Mouse (Mus musculus) megakaryocyte progenitor cell, adult 5-6 weeks (primary cell): ENCODE measurements at regions not wholly inside any gene's neighbourhood (a gene's known extent, or its start where the extent isn't known, plus 50 kb on each side); places are given as distances from the start of the nearest gene placed in this dataset.
"Not testable (repeated sequence)": the region's sequence is repeated elsewhere in the genome, so short reads cannot be mapped to it uniquely, and the experiment has no call there.

Source experiments
- ATAC-seq: replicated peaks from 2 replicates; pipeline ENCODE4 v1.8.0; 2016; ENCODE audit warnings: mild to moderate bottlenecking, moderate TSS enrichment, inconsistent platforms; ENCODE audit not compliant: poor library complexity

DNA sequence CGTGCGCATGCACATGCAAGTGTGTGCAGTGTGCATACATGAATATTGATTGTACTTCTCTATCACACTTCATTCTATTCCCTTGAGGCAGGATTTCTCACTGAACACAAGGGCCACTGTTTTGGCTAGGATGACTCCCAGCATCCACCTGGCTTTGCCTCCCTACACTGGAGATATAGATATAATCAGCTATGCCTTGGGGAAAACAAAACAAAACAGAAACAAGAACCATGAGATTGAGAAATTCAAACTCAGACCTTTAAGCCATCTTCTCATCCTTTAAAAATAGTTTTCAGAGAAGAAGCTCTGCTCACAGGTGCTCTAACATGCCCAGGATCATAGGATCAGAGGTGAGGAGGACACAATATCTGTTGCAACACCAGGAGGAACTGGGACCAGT, 469.6 kb upstream of the Tbl1xr1 start:
- no peak for ATAC-seq

DNA sequence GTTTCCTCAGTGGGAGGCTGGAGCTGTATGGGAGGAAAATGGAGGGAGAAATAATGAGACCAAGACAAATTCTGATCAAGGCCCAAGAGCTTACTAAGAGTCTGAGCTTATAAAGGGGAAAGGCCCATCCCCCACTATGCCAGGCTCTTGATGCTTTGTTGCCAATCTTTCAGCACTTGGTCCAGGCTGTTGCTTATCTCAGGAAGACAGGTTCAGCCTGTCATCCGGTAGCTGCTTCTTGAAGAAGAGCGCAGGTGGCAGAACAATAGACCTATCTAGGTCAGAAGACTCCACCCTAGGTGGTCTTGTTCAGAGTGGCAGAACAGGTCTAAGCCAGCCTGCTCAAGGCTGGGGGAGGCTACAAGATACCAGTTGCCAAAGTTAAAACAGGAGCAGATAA, 466.2 kb upstream of the Tbl1xr1 start:
- ATAC-seq, result no peak; the same call in 1 of the 2 replicates

DNA sequence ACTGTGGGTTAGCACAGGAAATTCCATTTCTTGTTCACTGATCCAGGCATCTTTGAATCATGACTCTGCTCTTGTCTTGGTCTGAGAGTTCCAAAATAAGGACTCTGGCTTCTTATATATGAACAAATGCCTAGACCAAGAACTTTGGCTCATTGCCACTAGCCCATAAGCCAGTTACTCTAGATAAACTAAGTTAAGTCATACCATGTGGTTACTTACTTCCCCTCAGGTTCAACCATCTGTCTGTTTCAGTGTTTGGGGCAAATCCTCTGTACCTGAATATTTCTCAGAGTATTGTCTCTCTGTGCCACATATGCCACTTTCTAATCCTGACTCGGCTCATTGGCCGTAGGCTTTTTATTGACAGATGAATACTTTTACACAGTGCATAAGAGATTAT, 454.7 kb upstream of the Tbl1xr1 start:
- peak; percentile 74 for ATAC-seq

DNA sequence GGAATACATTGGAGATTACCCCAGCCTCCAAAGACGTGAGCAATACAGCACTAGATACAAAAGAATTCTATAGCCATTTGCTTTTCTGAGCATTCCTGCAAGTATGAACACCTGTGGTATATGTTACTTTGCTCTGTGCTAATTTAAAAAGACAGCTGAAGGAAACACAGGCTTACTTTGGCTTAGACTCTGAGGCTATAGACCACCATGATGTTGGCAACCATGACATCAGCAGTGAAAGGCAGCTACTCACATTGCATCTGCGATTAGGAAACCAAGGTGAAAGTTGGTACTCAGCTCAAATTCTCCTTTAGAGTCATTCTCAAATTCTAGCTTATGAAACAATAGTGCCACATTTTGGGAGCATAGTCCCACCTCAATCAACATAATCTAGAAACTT, 451.4 kb upstream of the Tbl1xr1 start:
- ATAC-seq, result no peak

DNA sequence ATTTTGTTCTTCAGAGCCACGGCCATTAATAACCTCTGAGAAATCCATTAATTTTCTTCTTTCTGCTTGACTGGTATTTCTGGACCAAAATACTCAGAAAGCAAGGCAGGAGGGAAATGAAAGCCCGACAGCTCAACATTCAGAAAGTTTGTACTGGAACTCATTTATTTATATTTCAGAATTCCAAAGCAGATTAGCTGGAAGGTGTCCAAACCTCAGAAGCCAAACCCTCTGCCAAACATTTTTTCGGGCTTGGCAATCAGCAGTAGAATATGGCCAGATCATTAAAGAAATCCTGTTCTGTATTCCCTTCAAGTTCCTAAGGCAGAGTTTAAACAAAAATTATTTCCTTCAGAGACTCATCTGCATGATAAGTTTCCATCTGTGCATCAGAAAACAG, 450.4 kb upstream of the Tbl1xr1 start:
- ATAC-seq, result no peak

DNA sequence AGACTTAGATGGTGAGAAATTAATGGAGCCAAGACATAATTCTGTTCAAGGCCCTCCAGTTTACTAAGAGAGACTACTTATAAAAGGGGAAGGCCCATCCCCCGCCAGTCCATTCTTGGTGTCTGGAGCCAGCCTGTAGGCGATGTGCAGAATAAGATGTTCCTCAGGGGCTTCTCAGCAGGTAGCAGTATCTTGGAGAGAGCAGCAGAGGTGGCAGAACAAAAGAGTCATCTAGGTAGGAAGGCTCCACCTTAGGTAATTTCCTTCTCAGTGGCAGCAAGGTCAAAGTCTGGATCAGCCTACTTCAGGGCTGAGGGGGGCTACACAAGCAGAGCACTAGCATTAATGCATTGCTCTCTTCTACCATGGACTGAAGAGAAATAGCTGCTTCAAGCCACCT, 449.4 kb upstream of the Tbl1xr1 start:
- ATAC-seq, result not testable (repeated sequence)

DNA sequence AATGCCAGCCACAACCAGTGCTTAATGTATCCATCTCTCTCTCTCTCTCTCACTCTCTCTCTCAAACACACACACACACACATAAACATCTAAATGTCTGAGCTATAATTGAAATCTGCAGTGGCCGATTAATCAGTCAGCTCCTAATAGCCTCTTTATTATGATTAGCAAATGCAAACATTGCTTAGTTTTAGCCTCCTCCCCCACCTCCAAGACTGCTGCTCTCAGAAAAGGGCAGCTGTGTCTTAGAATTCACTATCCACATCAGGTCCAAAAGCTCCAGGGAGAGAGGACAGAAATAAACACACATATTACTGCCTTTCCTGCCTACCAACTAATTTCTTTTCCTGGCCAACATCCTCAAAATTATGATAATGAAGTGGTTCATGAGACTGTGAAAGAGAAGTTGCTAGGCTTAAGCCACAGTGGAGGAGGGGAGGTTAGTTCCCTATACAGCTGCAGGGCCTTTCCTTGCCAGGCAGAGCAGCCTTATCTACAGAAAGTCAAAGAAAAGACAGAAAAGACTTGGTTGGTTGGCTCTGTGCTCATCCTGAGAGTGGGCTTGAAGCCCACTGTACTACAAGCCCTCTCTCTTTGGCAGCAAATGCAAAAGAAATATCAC, 442.7 kb upstream of the Tbl1xr1 start:
- peak; percentile 98 for ATAC-seq

DNA sequence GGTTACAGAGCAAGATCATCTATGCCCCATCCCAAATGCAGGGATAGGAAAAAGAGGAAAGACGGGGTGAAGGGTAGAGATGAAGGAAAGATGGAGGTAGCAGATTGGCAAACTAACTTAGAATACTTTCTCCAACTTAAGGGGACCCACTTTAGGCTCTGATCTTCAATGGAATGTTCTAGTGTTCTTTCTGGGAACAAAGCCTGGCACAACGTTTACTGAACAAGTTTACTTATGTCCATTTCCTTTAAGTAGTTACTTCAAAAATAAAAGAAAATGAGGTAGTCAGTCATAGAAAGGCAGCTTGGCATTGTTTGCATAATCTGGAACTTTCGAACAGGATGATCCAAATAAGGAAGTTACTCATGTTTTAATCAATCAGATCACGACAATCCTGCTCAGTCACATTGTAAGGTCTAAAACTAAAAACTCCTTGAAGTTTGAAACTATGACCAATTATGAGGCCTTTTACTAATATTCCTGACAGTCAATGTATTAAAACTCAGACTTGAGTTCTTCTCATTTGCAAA, 441.7 kb upstream of the Tbl1xr1 start:
- peak; percentile 54 for ATAC-seq

DNA sequence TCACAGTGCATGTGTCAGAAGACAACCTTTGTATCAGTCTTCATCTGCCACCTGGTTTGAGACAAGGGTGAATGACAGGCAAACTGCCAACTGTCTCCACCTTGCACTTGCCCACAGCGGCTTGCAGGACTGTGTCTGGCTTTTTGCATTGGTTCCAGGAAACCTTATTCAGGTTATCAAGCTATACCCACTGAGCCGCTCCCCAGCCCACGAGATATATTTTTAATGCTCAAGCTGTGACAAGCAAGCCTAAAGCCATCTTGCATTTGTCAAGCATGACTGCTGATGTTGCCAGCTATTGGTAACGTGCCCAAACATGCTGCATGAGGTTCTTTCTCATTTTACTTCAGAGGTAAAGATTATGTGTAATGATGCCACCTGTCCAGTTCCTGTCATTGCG, 437.6 kb upstream of the Tbl1xr1 start:
- no peak for ATAC-seq

DNA sequence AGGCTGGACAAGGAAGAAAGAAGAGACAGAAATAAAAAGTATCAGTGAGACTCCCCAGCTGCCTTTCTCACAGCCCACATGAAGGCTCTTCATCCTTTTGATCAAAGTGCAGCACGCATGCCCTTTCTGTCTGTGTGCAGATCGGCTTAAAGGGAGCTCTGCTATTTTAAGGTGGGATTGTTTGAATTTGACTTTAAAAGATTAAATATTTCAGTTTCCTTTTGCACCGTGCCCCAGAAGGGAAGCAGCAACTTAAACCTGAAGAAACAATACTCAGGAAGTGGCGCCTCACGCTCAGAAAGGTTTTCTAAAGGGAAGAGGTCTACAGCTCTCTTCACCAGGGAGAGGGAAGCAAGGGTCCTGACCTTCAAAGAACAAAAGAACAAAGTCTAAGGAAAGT, 436.9 kb upstream of the Tbl1xr1 start:
- no peak for ATAC-seq

DNA sequence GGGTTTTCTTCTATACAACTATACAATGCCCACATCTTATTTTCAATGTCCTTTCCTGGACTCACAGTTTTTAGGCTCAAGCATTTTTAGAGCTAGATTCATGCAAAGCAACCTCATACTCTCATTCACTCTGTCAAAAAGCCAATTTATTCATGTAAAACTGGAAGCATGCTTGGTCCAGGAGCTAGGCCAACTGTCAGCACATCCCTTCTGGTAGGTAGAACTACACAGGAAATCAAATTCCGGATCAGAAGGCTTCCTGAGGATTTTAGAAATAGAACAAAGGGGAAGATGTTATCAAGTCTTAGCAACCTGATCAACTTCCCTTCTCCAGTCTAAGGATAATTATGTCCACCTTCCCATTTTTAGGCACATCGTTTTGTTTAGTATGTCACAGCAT, 432.4 kb upstream of the Tbl1xr1 start:
- no peak for ATAC-seq

DNA sequence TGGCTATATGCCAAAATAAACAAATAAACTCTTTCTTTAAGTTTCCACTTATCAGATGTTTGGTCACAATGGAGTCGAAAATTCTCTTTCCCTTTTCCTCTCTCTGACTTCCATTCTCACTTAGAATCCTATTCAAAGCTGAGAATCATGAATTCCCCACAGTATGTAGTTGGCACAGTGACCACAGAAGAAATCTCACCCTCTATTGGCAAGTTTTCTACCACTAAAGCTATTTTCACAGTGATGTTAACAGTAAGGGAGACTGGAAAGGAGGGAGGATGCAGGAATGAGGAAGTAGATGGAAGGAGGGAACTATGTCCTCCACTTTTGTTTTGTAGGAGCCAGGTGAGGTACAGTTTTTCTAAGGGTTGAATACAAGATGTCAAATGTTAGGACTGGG, 431.2 kb upstream of the Tbl1xr1 start:
- 0 out of 2 replicates have a peak, but pooled peaks have one; percentile 34 for ATAC-seq

DNA sequence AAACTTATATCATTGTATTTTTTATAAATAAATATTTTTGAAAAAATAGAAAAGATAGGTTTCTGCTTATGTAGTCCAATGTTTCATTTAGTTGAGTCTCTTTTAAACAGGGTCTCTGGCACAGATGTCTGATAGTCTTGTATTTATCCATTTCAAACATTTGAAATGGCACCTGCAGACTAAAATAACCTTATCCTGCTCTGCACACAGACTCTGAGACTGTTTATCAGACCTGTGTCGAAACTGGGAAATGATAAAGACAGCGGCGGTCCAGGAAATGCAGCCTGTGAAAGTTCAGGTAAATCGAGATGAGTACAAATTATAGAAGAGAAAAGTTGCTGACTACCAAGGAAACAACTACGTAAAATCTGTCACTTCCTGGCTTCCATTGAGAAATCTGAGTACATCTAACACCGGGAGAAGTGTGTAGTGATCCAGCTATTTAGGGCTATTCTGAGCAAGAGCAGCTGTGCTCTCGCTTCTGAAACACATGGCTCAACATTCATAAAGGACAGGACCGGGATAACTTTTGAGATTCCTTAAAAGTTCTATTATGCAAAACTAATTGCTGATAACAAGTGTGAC, 426.5 kb upstream of the Tbl1xr1 start:
- ATAC-seq, result no peak

DNA sequence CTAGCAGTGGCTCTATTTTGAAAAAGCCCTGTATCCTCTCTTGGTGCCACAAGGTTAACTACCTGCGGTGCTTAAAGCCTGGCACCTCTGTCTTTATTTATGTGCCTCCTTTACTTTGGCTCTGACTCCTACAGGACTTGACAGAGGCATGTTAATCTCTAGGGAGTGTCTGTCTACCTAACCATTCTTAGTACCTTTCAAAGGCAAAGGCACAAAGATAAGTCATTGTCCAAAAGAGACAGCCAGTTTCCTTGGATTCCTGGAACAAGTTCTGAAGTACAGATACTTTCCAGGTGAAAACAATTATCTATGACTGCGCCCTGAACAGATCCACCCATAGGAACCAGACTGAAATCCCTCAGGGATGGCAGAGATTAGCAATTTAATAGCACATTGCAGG, 421.2 kb upstream of the Tbl1xr1 start:
- no peak for ATAC-seq

DNA sequence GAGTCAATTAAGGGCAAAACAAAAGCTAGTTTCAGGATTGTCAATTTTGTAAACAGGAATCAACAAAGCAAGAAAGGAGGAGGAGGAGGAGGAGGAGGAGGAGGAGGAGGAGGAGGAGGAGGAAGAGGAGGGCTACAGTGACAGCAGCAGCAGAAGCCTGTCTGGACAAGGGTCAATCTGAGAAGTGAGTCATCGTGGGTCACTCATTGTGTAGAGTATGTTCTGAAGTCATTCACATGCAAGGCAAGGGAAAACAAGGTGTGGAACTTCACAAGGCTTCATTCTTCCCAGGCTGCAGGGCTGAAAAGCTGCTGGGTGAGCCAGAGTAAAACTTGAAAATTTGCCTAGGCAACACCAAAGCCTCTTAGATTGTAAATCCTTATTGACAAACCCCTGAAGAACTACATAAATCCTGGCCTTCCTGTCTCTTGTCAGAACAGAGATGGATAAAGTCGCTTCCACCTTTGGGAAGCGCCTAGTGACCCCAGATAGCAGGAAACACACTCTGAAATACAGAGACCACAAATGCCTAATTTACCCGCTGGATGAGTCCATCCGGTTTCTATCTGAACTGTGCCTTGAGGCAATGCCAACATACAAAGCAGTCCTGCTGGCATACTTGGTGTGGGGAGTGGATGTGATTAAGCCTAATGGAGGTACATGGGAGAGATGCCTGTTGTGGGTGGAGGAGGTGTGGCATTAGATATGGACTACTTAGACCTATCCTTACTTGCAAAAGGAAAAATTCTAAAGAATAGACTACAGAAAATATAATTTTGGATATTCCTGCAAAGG, 408.9 kb upstream of the Tbl1xr1 start:
- ATAC-seq, result no peak

DNA sequence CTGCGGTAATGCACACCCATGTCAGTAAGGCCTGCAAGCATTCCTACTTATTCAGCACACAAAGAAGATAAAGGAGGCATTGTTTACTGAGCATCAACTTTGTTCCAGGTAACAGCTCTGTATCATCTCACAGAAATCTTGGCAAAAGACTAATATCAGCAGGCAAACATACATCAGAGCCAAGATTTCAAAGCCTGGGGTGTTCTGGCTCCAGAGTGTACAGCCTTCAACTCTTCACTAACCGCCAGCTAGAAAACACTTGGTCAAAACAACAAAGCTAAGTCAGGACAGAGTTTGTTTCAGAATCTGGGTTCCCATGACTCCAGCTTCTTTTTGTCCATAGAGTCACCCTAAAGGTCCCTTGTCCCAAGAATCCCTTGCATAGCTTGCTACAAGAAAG, 404.6 kb upstream of the Tbl1xr1 start:
- ATAC-seq, result no peak

DNA sequence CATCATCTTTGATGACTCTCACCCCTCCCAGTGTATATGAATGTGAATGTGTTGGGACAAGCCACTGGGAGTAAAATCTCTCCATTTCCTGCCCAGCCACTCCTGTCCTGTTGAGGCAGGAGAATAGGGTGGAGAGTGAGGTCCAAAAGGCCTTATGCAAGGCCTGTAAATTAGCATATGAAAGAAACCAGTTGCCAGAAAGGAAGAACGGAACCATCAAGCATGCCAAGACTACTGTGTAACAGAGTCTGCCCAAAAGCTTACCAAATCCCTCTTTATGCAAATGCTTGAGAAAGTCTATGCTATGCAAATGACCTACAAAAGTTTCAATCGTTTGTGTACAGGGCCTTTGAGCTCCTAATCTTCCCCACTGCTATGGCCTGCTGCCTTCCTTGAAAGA, 404.0 kb upstream of the Tbl1xr1 start:
- ATAC-seq, result no peak

DNA sequence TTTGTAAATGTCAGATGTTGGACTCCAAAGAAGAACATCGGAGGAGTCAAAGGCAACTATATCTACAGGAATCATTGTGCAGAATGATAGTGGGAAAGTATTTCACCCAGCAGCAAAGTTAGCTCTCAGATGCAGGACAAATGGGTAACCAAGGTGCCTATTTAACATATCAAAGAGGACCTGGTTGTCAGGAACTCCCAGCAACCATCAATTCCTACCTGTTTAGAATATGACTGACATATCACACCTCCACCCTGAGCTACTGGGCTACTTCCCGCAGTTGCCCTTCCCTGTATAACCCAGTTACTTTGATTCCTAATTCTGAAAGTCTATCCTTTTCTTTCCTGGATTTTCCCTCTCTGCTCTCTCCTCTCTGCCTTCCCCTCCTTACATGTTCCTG, 403.0 kb upstream of the Tbl1xr1 start:
- no peak for ATAC-seq

DNA sequence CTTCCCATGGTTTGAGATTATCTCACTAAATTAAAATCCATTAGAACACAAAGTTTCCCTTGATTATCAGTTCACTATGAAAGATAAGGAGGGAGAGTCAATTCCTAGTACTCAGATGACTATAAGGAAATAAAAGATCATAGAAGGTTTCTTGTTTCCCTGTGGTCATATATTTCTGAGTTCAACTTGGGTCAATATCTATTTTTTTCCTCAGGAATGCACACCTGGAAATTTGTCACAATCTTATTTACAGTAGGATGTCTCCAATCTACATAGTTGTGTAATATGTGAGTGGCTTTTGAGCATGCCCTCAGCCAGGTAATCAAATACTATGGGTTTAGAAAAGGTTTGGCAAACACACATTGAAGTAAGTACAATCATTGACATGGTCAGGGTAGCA, 398.2 kb upstream of the Tbl1xr1 start:
- no peak for ATAC-seq

DNA sequence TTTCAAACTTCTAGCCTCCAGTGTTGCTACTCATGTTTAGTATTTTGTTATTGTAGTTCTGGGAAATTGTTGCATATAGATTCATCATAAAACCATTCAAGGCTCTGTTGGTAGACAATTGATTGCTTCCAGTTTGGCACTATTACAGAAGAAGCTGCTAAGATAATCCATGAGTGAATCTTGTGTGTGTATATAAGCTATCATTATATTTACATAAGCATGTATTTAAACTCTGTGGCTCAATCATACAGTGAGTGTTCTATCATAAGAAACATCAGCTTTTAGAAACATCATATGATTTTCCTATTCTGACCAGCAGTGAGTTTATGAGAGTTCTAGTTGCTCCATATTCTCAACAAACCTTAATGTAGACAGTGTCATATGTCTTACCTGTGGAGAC, 397.7 kb upstream of the Tbl1xr1 start:
- ATAC-seq, result no peak

DNA sequence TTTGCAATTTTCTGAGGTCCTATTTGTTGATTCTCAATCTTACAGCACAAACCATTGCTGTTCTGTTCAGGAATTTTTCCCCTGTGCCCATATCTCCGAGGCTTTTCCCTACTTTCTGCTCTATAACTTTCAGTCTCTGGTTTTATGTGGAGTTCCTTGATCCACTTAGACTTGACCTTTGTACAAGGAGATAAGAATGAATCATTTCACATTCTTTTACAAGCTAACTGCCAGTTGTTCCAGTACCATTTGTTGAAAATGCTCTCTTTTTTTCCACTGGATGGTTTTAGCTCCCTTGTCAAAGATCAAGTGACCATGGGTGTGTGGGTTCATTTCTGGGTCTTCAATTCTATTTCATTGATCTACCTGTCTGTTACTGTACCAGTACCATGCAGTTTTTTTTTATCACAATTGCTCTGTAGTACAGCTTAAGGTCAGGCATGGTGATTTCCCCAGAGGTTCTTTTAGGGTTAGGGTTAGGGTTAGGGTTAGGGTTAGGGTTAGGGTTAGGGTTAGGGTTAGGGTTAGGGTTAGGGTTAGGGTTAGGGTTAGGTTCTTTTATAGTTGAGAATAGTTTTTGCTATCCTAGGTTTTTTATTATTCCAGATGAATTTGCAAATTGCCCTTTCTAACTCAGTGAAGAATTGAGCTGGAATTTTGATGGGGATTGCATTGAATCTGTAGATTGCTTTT, 378.3 kb upstream of the Tbl1xr1 start:
- ATAC-seq, result not testable (repeated sequence)

DNA sequence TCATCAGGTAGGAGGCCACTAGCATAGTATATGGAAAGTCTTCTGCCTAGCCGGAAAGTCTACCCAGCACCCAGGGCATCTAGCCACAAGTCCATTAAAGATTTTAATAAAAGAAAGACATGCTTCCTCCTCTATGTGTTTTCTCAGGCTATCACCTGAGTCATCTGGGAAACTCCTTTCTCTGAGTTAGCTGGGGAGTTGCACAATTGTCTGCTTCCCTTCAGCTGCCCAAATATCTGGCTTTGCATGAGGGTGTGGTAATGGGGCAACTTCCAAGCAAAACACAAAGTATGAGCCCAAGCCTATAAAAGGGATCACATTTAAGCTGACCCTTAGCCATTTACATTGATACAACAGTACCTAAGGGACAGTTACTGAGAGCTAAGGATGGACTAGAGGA, 376.9 kb upstream of the Tbl1xr1 start:
- peak; percentile 63 for ATAC-seq
